Mouse (Mus musculus) neutrophil, adult 5-6 weeks (primary cell): Measurements from ENCODE around the gene Cnst. TPM values are rescaled to one million over a fixed set of nuclear protein-coding genes. Genes with fewer than 3 reads are reported as not detected.

Experiments used
- ATAC-seq: fragments of 151-379, 151-347 bp; 2 replicates; pipeline ENCODE4 v1.8.0; 2017; ENCODE audit warnings: mild to moderate bottlenecking, moderate TSS enrichment; ENCODE audit not compliant: insufficient number of reproducible peaks, poor library complexity, low FRiP score, severe bottlenecking; ENCODE audit errors: extremely low read depth
- total RNA-seq: library from RNA; stranded (forward); fragments of 200-1000 nt; gene quantifications from 2 replicates; pipeline ENCODE4 v1.2.3, GENCODE M21; 2017

Gene Cnst
- total RNA-seq, 1 experiment from 2014 or later: 49.5 TPM

- ATAC-seq: no peak
Observed at GRCm38 (mm10) chr1:179584220-179584619, 38.0 kb downstream of the Cnst start.

GRCm38 (mm10) chr1:179585646-179586045, 39.5 kb downstream of the Cnst start:
- no peak for ATAC-seq

- no peak for ATAC-seq
Observed at GRCm38 (mm10) chr1:179586430-179587095, 40.4 kb downstream of the Cnst start.

- no peak for ATAC-seq
Observed at GRCm38 (mm10) chr1:179588230-179588629, 42.1 kb downstream of the Cnst start.

GRCm38 (mm10) chr1:179591639-179592038, 45.5 kb downstream of the Cnst start:
- ATAC-seq: no peak

GRCm38 (mm10) chr1:179592143-179592542, 46.0 kb downstream of the Cnst start:
- ATAC-seq: no peak

- ATAC-seq: no peak
Observed at GRCm38 (mm10) chr1:179592972-179593371, 46.8 kb downstream of the Cnst start.

GRCm38 (mm10) chr1:179598386-179598785, 52.2 kb downstream of the Cnst start:
- ATAC-seq: no peak

- ATAC-seq: no peak
Observed at GRCm38 (mm10) chr1:179604526-179604925, 58.4 kb downstream of the Cnst start.

- no peak for ATAC-seq
Observed at GRCm38 (mm10) chr1:179606004-179606723, 60.0 kb downstream of the Cnst start.

GRCm38 (mm10) chr1:179608521-179608920, 62.4 kb downstream of the Cnst start:
- ATAC-seq: no peak

GRCm38 (mm10) chr1:179609724-179610505, 63.7 kb downstream of the Cnst start:
- ATAC-seq: no peak

GRCm38 (mm10) chr1:179611182-179611581, 65.0 kb downstream of the Cnst start:
- no peak for ATAC-seq

GRCm38 (mm10) chr1:179612418-179612817, 66.2 kb downstream of the Cnst start:
- ATAC-seq: no peak

- no peak for ATAC-seq
Observed at GRCm38 (mm10) chr1:179612986-179613505, 66.9 kb downstream of the Cnst start.

- ATAC-seq: no peak
Observed at GRCm38 (mm10) chr1:179617426-179617825, 71.3 kb downstream of the Cnst start.

- ATAC-seq: no peak
Observed at GRCm38 (mm10) chr1:179622665-179623064, 76.5 kb downstream of the Cnst start.

- 0 out of 2 replicates have a peak, but pooled peaks have one; percentile 33 for ATAC-seq
Observed at GRCm38 (mm10) chr1:179623657-179624056, 77.5 kb downstream of the Cnst start.

GRCm38 (mm10) chr1:179624354-179624753, 78.2 kb downstream of the Cnst start:
- ATAC-seq: peak; percentile 70; the same call in 1 of the 2 replicates
